Mouse (Mus musculus) left cerebral cortex, adult 2 months (tissue): ENCODE measurements at regions not wholly inside any gene's neighbourhood (a gene's known extent, or its start where the extent isn't known, plus 50 kb on each side); places are given as distances from the start of the nearest gene placed in this dataset.
"Not testable (repeated sequence)": the region's sequence is repeated elsewhere in the genome, so short reads cannot be mapped to it uniquely, and the experiment has no call there.

ENCODE experiments used
- DNase-seq, 2 experiments: peaks; one replicate each; pipeline ENCODE4 v3.0.0; 2021 to 2022; ENCODE audit warnings: low spot score in 2 of 2, mixed read lengths in 1 of 2; ENCODE audit errors: extremely low spot score in 1 of 2
- H3K27ac ChIP-seq: fragments of 200-600 bp; 2 replicates; pipeline ENCODE4 v1.8.1; 2022
- H3K4me3 ChIP-seq: fragments of 200-600 bp; 2 replicates; pipeline ENCODE4 v1.8.1; 2022
- CTCF ChIP-seq: fragments of 200-600 bp; IDR thresholded peaks from 2 replicates; pipeline ENCODE4 v1.8.1; 2022; ENCODE audit warnings: antibody characterized with exemption, mild to moderate bottlenecking, moderate library complexity
- intact Hi-C: fragments of 180-260 bp; cut with DNase I; formaldehyde crosslinking; loops from one replicate; pipeline ENCODE4 v1.15.1; 2025

DNA sequence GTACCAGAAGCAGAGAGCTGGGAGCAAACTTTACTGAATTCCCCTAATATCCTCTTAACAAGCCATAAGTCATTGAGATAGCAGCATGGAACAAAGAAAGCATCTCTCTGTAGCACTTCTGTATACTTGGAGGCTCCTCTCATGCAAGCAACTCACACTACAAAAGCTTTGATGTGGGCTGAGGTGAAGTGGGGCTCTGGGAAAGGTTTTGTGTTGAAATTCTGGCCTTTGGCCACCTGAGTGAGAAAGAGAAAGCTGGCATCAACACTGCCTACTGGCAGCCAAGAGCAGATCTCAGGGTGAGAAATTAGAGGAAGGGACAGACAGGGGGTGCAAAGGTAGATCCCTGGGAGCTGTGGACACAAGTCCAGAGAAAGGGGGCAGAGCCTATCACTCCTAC is 477.0 kb upstream of the 2610301B20Rik start:
- intact Hi-C loops, result no loop called here

GRCm38 (mm10) chr4:10398075-10398474 is 476.2 kb upstream of the 2610301B20Rik start:
- Histone ChIP-seq H3K4me3 (no peak overlapping the region), H3K27ac (no peak overlapping the region)
- DNase-seq, result no peak
- intact Hi-C loops, result no loop called here
- TF ChIP-seq CTCF, result no peak

More for the DNA sequence above, 477.0 kb upstream of the 2610301B20Rik start:
- Histone ChIP-seq H3K27ac (no peak overlapping the region), H3K4me3 (no peak overlapping the region)
- DNase-seq, result no peak
- no peak for TF ChIP-seq CTCF

DNA sequence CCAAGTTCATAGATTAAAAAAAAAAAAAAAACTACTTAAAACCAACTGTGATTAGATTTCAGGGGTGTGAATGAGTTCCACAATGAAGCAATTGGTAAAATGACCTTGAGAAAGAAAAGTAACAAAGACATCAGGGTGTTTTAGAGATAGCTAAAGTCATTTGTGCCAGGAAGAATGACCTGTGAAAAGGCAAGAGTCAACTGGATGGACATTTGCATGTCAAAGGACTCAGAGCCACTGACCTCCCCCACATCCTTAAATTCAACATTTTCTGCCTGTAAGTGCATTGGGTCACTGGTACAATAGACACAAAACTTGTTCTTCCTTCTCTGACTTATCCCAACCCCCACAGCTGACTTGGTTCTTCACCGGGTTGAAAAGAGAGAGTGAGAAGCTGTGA is 474.6 kb upstream of the 2610301B20Rik start:
- no peak for TF ChIP-seq CTCF
- Histone ChIP-seq H3K4me3 (no peak overlapping the region), H3K27ac (no peak overlapping the region)
- intact Hi-C loops, result no loop called here
- no peak for DNase-seq

- DNase-seq, result no peak
- H3K27ac ChIP-seq, result no peak overlapping the region
- intact Hi-C loops, result no loop called here
- no peak for TF ChIP-seq CTCF
- H3K4me3 ChIP-seq, result no peak overlapping the region
Observed at GRCm38 (mm10) chr4:10402928-10403327, 471.4 kb upstream of the 2610301B20Rik start.

- no peak overlapping the region for H3K27ac ChIP-seq
- no peak for TF ChIP-seq CTCF
- no peak for DNase-seq
- no peak overlapping the region for H3K4me3 ChIP-seq
- intact Hi-C loops, result no loop called here
Observed at GRCm38 (mm10) chr4:10404438-10404837, 469.9 kb upstream of the 2610301B20Rik start.

GRCm38 (mm10) chr4:10405102-10405501 is 469.2 kb upstream of the 2610301B20Rik start:
- no peak for DNase-seq
- Histone ChIP-seq H3K27ac (no peak overlapping the region), H3K4me3 (no peak overlapping the region)
- intact Hi-C loops, result no loop called here
- no peak for TF ChIP-seq CTCF

DNA sequence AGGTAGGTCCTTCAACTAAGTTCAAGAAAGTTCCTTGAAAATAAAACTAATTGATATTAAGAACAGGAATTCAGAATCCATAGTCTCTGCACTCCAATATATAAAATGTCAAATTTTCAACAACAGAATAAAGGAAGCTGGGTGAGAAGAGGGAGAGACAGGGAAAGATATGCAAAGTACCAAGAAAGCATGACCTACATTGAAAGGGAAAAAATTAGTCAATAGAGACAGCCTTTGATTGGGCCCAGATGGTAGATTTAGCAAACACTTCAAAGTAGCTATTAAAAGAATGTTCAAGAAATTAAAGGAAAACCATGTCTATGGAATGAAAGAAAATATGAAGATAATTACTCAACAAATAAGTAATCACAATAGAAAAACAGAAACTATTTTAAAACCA is 460.0 kb upstream of the 2610301B20Rik start:
- no peak for DNase-seq
- intact Hi-C loops, result no loop called here
- no peak overlapping the region for H3K4me3 ChIP-seq
- no peak for TF ChIP-seq CTCF
- no peak overlapping the region for H3K27ac ChIP-seq

GRCm38 (mm10) chr4:10421354-10421753 is 452.9 kb upstream of the 2610301B20Rik start:
- TF ChIP-seq CTCF, result peak; percentile 57
- no peak overlapping the region for H3K4me3 ChIP-seq
- no peak overlapping the region for H3K27ac ChIP-seq
- DNase-seq, result no peak
- intact Hi-C loops, result loop anchor here (2.0 to 5.0 kb wide), 3 partner anchors 131 to 594 kb away; no protein-coding TSS in a partner anchor

DNA sequence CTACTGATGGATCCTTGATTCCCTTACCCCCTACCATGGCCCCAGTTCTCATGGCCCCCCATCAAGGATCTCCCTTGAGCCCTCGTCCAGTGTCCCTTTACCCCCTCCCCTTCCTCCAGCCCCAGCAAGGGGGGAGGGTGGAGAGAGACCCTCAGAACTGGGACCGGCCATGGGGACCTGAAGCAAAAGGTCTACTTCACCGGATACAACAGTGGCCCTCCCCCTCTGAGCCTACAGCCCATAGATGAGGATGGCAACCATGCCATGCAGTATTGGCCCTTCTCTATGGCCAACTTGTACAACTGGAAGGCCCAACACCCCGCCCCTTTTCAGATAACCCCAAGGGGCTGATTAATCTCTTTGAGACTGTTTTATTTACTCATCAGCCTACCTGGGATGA is 439.9 kb upstream of the 2610301B20Rik start:
- DNase-seq, result no peak
- intact Hi-C loops, result no loop called here
- TF ChIP-seq CTCF, result no peak
- Histone ChIP-seq H3K27ac (no peak overlapping the region), H3K4me3 (no peak overlapping the region)

DNA sequence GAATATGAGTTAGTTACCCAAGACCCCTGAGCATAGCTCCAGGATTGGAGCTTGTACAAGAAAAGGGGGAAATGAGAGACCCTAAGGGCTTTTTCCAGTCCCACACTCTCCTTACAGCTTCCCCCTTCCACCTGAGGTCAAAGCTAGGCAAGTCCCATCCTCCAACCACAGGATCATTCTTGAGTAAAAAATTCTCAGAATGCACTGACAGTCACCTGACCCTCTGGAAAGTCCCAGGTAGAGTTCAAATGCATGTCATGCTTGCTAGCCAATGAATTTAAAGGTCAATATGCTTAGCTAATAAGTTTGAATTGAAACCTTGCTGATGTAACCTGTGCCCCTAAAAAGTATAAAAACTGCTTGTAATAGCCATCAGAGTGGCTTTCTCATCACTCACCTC is 434.4 kb upstream of the 2610301B20Rik start:
- H3K27ac ChIP-seq, intact Hi-C loops, H3K4me3 ChIP-seq, DNase-seq: not testable (repeated sequence)

DNA sequence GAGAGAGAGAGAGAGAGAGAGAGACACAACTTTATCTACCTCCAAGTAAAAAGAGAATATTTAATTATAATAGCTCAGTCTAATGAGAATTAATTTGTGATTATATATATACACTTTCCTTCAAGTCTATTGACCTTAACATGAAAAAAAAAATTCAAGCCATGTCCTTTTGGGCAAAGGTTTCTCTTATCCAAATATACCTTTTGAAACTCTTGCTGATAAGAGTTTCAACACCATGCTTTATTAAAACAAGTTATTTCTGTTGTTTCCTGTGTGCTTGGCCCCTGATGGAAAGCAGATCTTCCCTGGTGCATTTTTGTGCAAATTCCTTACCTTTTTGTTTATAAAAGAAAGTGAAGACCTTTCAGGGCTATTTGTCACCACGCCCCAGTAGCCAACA is 414.7 kb upstream of the 2610301B20Rik start:
- no peak for TF ChIP-seq CTCF
- H3K27ac ChIP-seq, result no peak overlapping the region
- no peak overlapping the region for H3K4me3 ChIP-seq
- intact Hi-C loops, result no loop called here
- DNase-seq, result no peak

GRCm38 (mm10) chr4:10480936-10481335 is 393.4 kb upstream of the 2610301B20Rik start:
- Histone ChIP-seq H3K4me3 (no peak overlapping the region), H3K27ac (no peak overlapping the region)
- TF ChIP-seq CTCF, result no peak
- no peak for DNase-seq
- intact Hi-C loops, result no loop called here

GRCm38 (mm10) chr4:10508163-10508821 is 366.0 kb upstream of the 2610301B20Rik start:
- no peak overlapping the region for H3K4me3 ChIP-seq
- peak in 1 of 2 experiments; percentile 9 for DNase-seq

More at GRCm38 (mm10) chr4:10508163-10508821, 366.0 kb upstream of the 2610301B20Rik start:
- H3K27ac ChIP-seq, result no peak overlapping the region
- TF ChIP-seq CTCF, result peak; percentile 45
- intact Hi-C loops, result no loop called here
